Mouse (Mus musculus) ovary, postnatal 10 days (tissue): ENCODE results near the gene Igfbp7.

Experiments used
- DNase-seq: peaks from one replicate; pipeline ENCODE4 v3.0.0; 2022; ENCODE audit warnings: low spot score

Gene Igfbp7

GRCm38 (mm10) chr5:77405455-77406057 is 2.3 kb downstream of the Igfbp7 start:
- DNase-seq = no peak

- no peak for DNase-seq
Measured at GRCm38 (mm10) chr5:77404941-77405340, 2.9 kb downstream of the Igfbp7 start.

GRCm38 (mm10) chr5:77402901-77403300 is 4.9 kb downstream of the Igfbp7 start:
- no peak for DNase-seq

GRCm38 (mm10) chr5:77402137-77402536 is 5.7 kb downstream of the Igfbp7 start:
- no peak for DNase-seq

- DNase-seq = peak; percentile 29
Measured at GRCm38 (mm10) chr5:77400823-77401222, 7.0 kb downstream of the Igfbp7 start.

GRCm38 (mm10) chr5:77400151-77400550 is 7.7 kb downstream of the Igfbp7 start:
- no peak for DNase-seq

- DNase-seq = no peak
Measured at GRCm38 (mm10) chr5:77399076-77399475, 8.8 kb downstream of the Igfbp7 start.

GRCm38 (mm10) chr5:77398285-77399057 is 9.4 kb downstream of the Igfbp7 start:
- no peak for DNase-seq

- DNase-seq = no peak
Measured at GRCm38 (mm10) chr5:77393990-77394618, 13.7 kb downstream of the Igfbp7 start.

- no peak for DNase-seq
Measured at GRCm38 (mm10) chr5:77393094-77393619, 14.7 kb downstream of the Igfbp7 start.

- no peak for DNase-seq
Measured at GRCm38 (mm10) chr5:77390272-77390671, 17.6 kb downstream of the Igfbp7 start.

- DNase-seq = no peak
Measured at GRCm38 (mm10) chr5:77388359-77388758, 19.5 kb downstream of the Igfbp7 start.

- no peak for DNase-seq
Measured at GRCm38 (mm10) chr5:77387414-77387704, 20.5 kb downstream of the Igfbp7 start.

GRCm38 (mm10) chr5:77386596-77387413 is 21.0 kb downstream of the Igfbp7 start:
- no peak for DNase-seq

- no peak for DNase-seq
Measured at GRCm38 (mm10) chr5:77385900-77386595, 21.8 kb downstream of the Igfbp7 start.

- no peak for DNase-seq
Measured at GRCm38 (mm10) chr5:77385221-77385620, 22.6 kb downstream of the Igfbp7 start.

- DNase-seq = no peak
Measured at GRCm38 (mm10) chr5:77384724-77385123, 23.1 kb downstream of the Igfbp7 start.

GRCm38 (mm10) chr5:77383799-77384554 is 23.9 kb downstream of the Igfbp7 start:
- DNase-seq = no peak

- DNase-seq = no peak
Measured at GRCm38 (mm10) chr5:77381686-77382085, 26.2 kb downstream of the Igfbp7 start.

GRCm38 (mm10) chr5:77381283-77381682 is 26.6 kb downstream of the Igfbp7 start:
- DNase-seq = no peak

- no peak for DNase-seq
Measured at GRCm38 (mm10) chr5:77380321-77380901, 27.4 kb downstream of the Igfbp7 start.
